Mouse (Mus musculus) ES-Bruce4 (cell line): ENCODE measurements around the gene Vmn2r89.

Experiments used
- EP300 ChIP-seq: IDR thresholded peaks from 2 replicates; pipeline ENCODE4 v1.6.1; 2011; ENCODE audit warnings: low read depth, low read length; ENCODE audit not compliant: insufficient read depth
- POLR2A ChIP-seq: IDR thresholded peaks from one replicate; pipeline ENCODE4 v1.8.1; 2011; ENCODE audit warnings: low read length; ENCODE audit not compliant: insufficient read depth

DNA sequence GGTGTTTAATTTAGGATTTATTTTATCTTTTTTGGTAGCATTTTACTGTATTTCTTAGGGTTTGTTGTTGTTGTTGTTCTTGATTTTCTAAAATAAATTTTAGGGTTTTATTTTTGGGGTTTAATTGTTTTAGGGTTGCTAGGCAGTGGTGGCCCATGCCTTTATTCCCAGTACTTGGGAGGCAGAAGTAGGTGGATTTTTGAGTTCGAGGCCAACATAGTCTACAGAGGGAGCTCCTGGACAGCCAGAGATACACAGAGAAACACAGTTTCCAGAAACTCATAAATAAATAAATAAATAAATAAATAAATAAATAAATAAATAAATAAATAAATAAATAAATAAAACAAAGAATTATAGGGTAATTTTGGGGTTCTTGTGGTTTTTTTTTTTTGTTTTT lies 32.0 kb downstream of the Vmn2r89 start:
- no peak for TF ChIP-seq EP300
- TF ChIP-seq POLR2A, result no peak
